Mouse (Mus musculus): Measurements from ENCODE around the gene Epm2a. TPM values are rescaled to one million over a fixed set of nuclear protein-coding genes. Genes with fewer than 3 reads are reported as not detected.
"Not testable (repeated sequence)": the region's sequence is repeated elsewhere in the genome, so short reads cannot be mapped to it uniquely, and the experiment has no call there.

Epm2a gene
- polyA plus RNA-seq, 1 experiment = 23.0 TPM

- Histone ChIP-seq H3K27ac (ENCODE audit: insufficient read depth, low read length) (no peak overlapping the region), H3K4me3 (replicated peaks; ENCODE audit: insufficient read depth, low read depth, low read length) (no peak overlapping the region), H3K4me1 (ENCODE audit: control insufficient read depth, insufficient read depth, low read length) (no peaks in the 10 kb centered on the region), H3K27me3 (ENCODE audit: control insufficient read depth, insufficient read depth, low read length) (no peaks in the 10 kb centered on the region)
- 81% methylated on average over 1 of the region's 1 CpGs for WGBS
- no peak for TF ChIP-seq CTCF (IDR thresholded peaks at IDR 0.05; ENCODE audit: borderline replicate concordance, insufficient read depth, low read depth, low read length)
- TF ChIP-seq POLR2A (IDR thresholded peaks at IDR 0.05; ENCODE audit: borderline replicate concordance, insufficient read depth, low read length) = no peak
- DNase-seq = no peak
Observed at GRCm38 (mm10) chr10:11319446-11319970, 23.7 kb upstream of the Epm2a start.

- no peak for TF ChIP-seq CTCF (IDR thresholded peaks at IDR 0.05; ENCODE audit: borderline replicate concordance, insufficient read depth, low read depth, low read length)
- no peak for TF ChIP-seq POLR2A (IDR thresholded peaks at IDR 0.05; ENCODE audit: borderline replicate concordance, insufficient read depth, low read length)
- Histone ChIP-seq H3K4me1 (ENCODE audit: control insufficient read depth, insufficient read depth, low read length) (no peaks in the 10 kb centered on the region), H3K27ac (ENCODE audit: insufficient read depth, low read length) (no peak overlapping the region), H3K4me3 (replicated peaks; ENCODE audit: insufficient read depth, low read depth, low read length) (no peak overlapping the region), H3K27me3 (ENCODE audit: control insufficient read depth, insufficient read depth, low read length) (no peaks in the 10 kb centered on the region)
- 93% methylated on average over 7 of the region's 7 CpGs for WGBS
- no peak for DNase-seq
Observed at GRCm38 (mm10) chr10:11322316-11322715, 20.9 kb upstream of the Epm2a start.

- Histone ChIP-seq H3K27ac (ENCODE audit: insufficient read depth, low read length) (no peak overlapping the region), H3K27me3 (ENCODE audit: control insufficient read depth, insufficient read depth, low read length) (no peaks in the 10 kb centered on the region), H3K4me3 (replicated peaks; ENCODE audit: insufficient read depth, low read depth, low read length) (no peak overlapping the region), H3K4me1 (ENCODE audit: control insufficient read depth, insufficient read depth, low read length) (no peaks in the 10 kb centered on the region)
- TF ChIP-seq CTCF (IDR thresholded peaks at IDR 0.05; ENCODE audit: borderline replicate concordance, insufficient read depth, low read depth, low read length) (no peak), POLR2A (IDR thresholded peaks at IDR 0.05; ENCODE audit: borderline replicate concordance, insufficient read depth, low read length) (no peak)
- WGBS = 74% methylated on average over 4 of the region's 4 CpGs
- no peak for DNase-seq
Observed at GRCm38 (mm10) chr10:11323202-11323898, 19.9 kb upstream of the Epm2a start.

- no peak overlapping the region for H3K27ac ChIP-seq (ENCODE audit: insufficient read depth, low read length)
- no peak for DNase-seq
- no peaks in the 10 kb centered on the region for H3K27me3 ChIP-seq (ENCODE audit: control insufficient read depth, insufficient read depth, low read length)
- H3K4me1 ChIP-seq (ENCODE audit: control insufficient read depth, insufficient read depth, low read length) = no peaks in the 10 kb centered on the region
- no peak overlapping the region for H3K4me3 ChIP-seq (replicated peaks; ENCODE audit: insufficient read depth, low read depth, low read length)
- 91% methylated on average over 3 of the region's 3 CpGs for WGBS
- TF ChIP-seq POLR2A (IDR thresholded peaks at IDR 0.05; ENCODE audit: borderline replicate concordance, insufficient read depth, low read length) = no peak
- peak; percentile 31; the same call in 1 of the 2 replicates for TF ChIP-seq CTCF (IDR thresholded peaks at IDR 0.05; ENCODE audit: borderline replicate concordance, insufficient read depth, low read depth, low read length)
Observed at GRCm38 (mm10) chr10:11326526-11326925, 16.7 kb upstream of the Epm2a start.

- H3K4me1 ChIP-seq (ENCODE audit: control insufficient read depth, insufficient read depth, low read length) = no peaks in the 10 kb centered on the region
- TF ChIP-seq POLR2A (IDR thresholded peaks at IDR 0.05; ENCODE audit: borderline replicate concordance, insufficient read depth, low read length) = no peak
- no peak for TF ChIP-seq CTCF (IDR thresholded peaks at IDR 0.05; ENCODE audit: borderline replicate concordance, insufficient read depth, low read depth, low read length)
- WGBS = 54% methylated on average over 18 of the region's 18 CpGs
- no peak overlapping the region for H3K27ac ChIP-seq (ENCODE audit: insufficient read depth, low read length)
- peak overlapping the region; percentile 40 for H3K4me3 ChIP-seq (replicated peaks; ENCODE audit: insufficient read depth, low read depth, low read length)
- peak; percentile 19 to 43 for DNase-seq
- H3K27me3 ChIP-seq (ENCODE audit: control insufficient read depth, insufficient read depth, low read length) = no peaks in the 10 kb centered on the region
Observed at GRCm38 (mm10) chr10:11344536-11345468, 1.6 kb downstream of the Epm2a start.

DNA sequence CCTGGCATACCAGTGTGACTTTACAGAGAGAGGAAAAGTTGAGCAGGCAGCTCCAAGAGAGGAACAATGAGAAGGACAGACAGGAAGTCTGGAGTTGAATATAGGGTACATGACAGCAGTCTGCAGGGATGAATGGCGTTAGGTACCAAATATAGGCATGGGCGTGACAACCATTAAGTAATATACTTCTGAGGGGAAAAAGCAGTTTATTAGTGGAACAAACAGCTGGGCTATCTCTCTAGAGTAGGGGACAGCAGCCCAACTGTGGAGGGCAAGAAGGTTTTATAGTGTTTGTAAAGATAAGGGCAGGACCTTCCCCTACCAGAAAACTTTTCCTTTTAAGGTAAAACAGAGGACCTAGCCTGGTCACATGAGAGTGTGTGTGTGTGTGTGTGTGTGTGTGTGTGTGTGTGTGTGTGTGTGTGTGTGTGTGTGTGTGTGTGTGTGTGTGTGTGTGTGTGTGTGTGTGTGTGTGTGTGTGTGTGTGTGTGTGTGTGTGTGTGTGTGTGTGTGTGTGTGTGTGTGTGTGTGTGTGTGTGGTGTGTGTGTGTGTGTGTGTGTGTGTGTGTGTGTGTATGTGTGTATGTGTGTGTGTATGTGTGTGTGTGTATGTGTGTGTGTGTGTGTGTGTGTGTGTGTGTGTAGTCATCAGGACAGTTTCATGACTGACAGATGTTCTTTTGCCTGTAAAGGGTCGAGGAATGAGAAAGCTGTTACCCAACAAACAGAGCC is 7.2 kb downstream of the Epm2a start:
- not testable (repeated sequence) for H3K4me3 ChIP-seq (replicated peaks; ENCODE audit: insufficient read depth, low read depth, low read length); H3K4me1 ChIP-seq (ENCODE audit: control insufficient read depth, insufficient read depth, low read length); H3K27me3 ChIP-seq (ENCODE audit: control insufficient read depth, insufficient read depth, low read length); H3K27ac ChIP-seq (ENCODE audit: insufficient read depth, low read length); DNase-seq
- WGBS = 83% methylated on average over 3 of the region's 3 CpGs

GRCm38 (mm10) chr10:11354609-11355008 is 11.4 kb downstream of the Epm2a start:
- Histone ChIP-seq H3K4me1 (ENCODE audit: control insufficient read depth, insufficient read depth, low read length) (no peaks in the 10 kb centered on the region; the same call in 1 of the 2 replicates), H3K4me3 (replicated peaks; ENCODE audit: insufficient read depth, low read depth, low read length) (no peak overlapping the region), H3K27me3 (ENCODE audit: control insufficient read depth, insufficient read depth, low read length) (no peaks in the 10 kb centered on the region), H3K27ac (ENCODE audit: insufficient read depth, low read length) (no peak overlapping the region)
- TF ChIP-seq POLR2A (IDR thresholded peaks at IDR 0.05; ENCODE audit: borderline replicate concordance, insufficient read depth, low read length) = no peak
- no peak for TF ChIP-seq CTCF (IDR thresholded peaks at IDR 0.05; ENCODE audit: borderline replicate concordance, insufficient read depth, low read depth, low read length)
- DNase-seq = no peak
- WGBS = 93% methylated on average over 8 of the region's 8 CpGs
